Mouse (Mus musculus) hematopoietic stem cell, adult 5-6 weeks (primary cell): ENCODE measurements around the gene Bak1. TPM values are rescaled to one million over a fixed set of nuclear protein-coding genes. Genes with fewer than 3 reads are reported as not detected.

Experiments
- ATAC-seq, 2 experiments: fragments of 125-278 bp in 1 of 2; replicated peaks in 1 of 2; 2 replicates each; pipeline ENCODE4 v1.8.0; 2016 to 2017; ENCODE audit warnings: inconsistent platforms in 2 of 2, mild to moderate bottlenecking in 2 of 2, moderate number of reproducible peaks in 2 of 2, low read depth in 1 of 2, moderate TSS enrichment in 1 of 2; ENCODE audit not compliant: low FRiP score in 2 of 2, poor library complexity in 2 of 2, severe bottlenecking in 2 of 2, insufficient read depth in 1 of 2, low TSS enrichment in 1 of 2
- total RNA-seq: library from RNA; stranded (forward); fragments of 172-1452, 232-1000 nt; gene quantifications from 2 replicates; pipeline ENCODE4 v1.2.3, GENCODE M21; 2017

Gene Bak1
- total RNA-seq, 1 experiment from 2014 or later, result 42.1 TPM

DNA sequence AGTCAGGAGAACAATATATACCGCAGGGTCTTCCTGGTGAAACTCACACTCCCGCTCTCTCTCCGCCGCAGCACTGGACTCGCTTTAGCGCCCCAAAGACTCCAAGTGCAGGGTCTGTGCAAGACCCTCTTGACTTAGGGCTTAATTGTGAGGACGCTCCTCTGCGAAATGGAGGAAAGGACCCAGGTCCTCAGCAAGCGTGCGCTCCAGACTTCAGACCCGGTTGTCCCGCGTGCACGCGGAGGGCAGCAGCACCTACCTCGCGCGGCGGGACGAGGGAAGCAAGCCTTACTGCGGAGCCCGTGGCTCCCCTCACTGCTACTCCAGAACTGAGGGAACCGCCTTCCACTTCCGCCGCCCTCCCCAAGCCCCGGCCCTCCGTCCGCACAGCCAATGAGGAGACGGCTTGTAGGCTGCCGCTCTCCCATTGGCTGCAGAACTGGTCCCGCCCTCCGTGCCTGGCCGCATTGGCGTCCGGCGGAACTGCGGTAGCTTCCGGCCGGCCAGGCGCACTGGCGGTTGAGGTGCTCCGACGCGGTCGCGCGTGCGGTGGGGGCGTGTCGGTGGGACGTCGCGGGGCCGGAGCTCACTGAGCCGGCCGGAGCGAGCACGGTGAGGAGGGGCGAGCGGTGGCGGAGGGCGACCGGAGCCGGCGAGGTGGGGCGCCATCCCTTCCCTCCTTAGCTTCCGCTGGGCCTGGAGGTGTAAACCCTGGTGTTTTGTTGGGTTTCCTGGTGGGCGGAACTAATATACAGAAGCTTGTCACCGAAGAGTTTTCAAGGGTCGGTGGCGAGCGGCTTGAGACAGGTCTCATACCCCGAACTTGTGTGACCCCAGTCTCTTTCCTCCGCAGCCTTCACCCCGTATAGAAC, 55.9 kb downstream of the Bak1 start, which contains the start of gene Zbtb9:
TSS of gene Zbtb9 (plus strand) at position 465 of the 872 bp plus-strand sequence.
- ATAC-seq, result peak; percentile 97 to 98

DNA sequence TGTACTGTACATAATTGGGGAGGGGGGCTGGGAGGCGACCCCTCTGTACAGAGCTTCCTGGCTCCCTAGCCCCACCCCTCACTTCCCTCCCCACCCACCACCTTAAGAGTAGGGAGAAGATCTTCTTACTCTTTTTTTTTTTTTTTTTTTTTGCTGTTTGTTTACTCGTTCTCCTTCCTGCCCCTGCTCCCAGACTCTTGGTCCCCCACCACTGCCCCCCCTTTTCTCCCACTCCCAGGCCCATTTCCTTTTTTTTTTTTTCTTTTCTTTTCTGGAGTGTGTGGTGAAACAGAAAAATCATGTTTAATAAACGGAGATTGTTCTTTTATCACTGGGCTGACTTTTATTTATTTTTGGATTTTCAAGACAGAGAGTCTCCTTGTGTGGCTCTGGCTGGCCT, 56.7 kb downstream of the Bak1 start:
- no peak for ATAC-seq

DNA sequence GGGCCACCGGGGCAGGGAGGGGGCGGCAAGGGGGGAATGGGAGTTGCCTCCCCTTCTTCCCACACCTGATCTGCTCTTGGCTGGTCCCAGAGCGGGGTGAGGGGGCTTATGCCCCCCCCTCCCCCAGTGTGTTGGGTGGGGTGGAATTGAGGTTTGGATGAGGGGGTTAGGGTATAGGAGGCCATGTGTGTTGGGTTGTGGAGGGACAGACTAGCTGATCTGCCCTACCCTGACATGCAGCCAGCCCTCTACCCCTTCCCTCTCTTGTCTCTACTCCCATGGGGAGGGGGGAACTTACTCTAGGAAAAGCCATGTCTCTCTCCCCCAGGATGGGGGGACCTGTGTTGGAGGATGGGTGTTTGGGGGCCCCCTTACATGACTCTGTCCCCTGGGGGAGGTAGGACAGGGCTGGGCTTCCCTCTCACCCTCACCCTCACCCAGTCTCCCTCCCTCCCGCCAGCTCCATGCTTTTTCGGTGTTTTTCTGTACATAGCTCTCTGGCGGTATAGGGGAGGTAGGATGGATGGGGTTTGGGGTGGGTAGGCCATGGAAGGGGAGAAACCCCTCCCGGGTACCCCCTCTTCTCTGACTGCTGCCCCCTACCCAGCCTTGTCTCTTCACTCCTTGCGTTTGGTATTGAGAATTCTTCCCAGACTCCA, 57.4 kb downstream of the Bak1 start:
- ATAC-seq, result no peak

DNA sequence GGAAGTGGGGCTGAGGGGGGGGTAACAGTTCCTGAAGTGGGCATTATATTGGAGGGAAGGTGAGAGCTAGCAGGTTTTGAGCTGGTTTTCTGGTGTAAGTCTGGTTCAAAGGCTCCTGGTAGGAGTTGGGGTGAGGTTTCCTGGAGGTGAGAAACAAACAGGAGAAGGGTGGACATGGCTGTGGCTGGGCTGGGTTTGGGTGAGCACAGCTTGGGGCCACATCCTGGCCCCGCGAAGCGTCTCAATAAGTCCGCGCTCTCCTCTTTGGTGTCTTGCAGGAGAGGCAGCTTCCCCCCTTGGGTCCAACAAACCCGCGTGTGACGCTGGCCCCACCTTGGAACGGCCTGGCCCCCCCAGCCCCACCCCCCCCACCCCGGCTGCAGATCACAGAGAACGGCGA, 58.6 kb downstream of the Bak1 start:
- ATAC-seq, result no peak

Other genes with a start within 250 kb of the Bak1 start
- gene Bnip1, start 247.9 kb downstream of the Bak1 start, total RNA-seq, result 27.1 and 54.0 TPM in 2 replicates
- gene Nkx2-5, start 184.0 kb downstream of the Bak1 start, total RNA-seq, result not detected in 2 replicates
- gene Kifc5b, start 111.9 kb downstream of the Bak1 start, total RNA-seq, result 4.9 and 16.0 TPM in 2 replicates
- gene Phf1, start 96.0 kb downstream of the Bak1 start, total RNA-seq, result 8.3 and 10.3 TPM in 2 replicates
- 40.2 and 52.0 TPM in 2 replicates for gene Cuta, start 89.4 kb downstream of the Bak1 start, total RNA-seq
- 3.9 and 9.6 TPM in 2 replicates for gene Syngap1, start 87.8 kb downstream of the Bak1 start, total RNA-seq
- gene Zbtb9, start 55.8 kb downstream of the Bak1 start, total RNA-seq, result 27.6 and 27.8 TPM in 2 replicates
- 13.2 and 13.3 TPM in 2 replicates for gene Itpr3, start 28.3 kb upstream of the Bak1 start, total RNA-seq
- gene Uqcc2, start 104.9 kb upstream of the Bak1 start, total RNA-seq, result 97.7 and 113 TPM in 2 replicates
- gene Ip6k3, start 138.8 kb upstream of the Bak1 start, total RNA-seq, result not detected in 2 replicates
- 35.3 and 70.7 TPM in 2 replicates for gene Lemd2, start 175.5 kb upstream of the Bak1 start, total RNA-seq